Mouse (Mus musculus): ENCODE results near the gene Rbfox1. TPM values are rescaled to one million over a fixed set of nuclear protein-coding genes. Genes with fewer than 3 reads are reported as not detected.

The Rbfox1 gene
- total and polyA plus RNA-seq, 3 experiments, result not detected

GRCm38 (mm10) chr16:7352808-7353207 is 1467.7 kb downstream of the Rbfox1 start:
- no peak overlapping the region for H3K4me3 ChIP-seq (ENCODE audit: control insufficient read depth in 1 of 2, insufficient read depth in 1 of 2, low read depth in 2 of 2, low read length in 2 of 2)
- TF ChIP-seq USF2 (IDR thresholded peaks at IDR 0.05; ENCODE audit: borderline replicate concordance in 1 of 2, insufficient read depth in 1 of 2, low read depth in 1 of 2, low read length in 2 of 2), result no peak
- no peak for TF ChIP-seq MYB (IDR thresholded peaks at IDR 0.05; ENCODE audit: low read depth, low read length)
- TF ChIP-seq ZC3H11A (IDR thresholded peaks at IDR 0.05; ENCODE audit: low read depth, low read length), result no peak
- no peak for TF ChIP-seq EP300 (IDR thresholded peaks at IDR 0.05; ENCODE audit: low read depth in 1 of 2, low read length in 2 of 2)
- no peak for TF ChIP-seq MAX (IDR thresholded peaks at IDR 0.05; ENCODE audit: low read length)
- TF ChIP-seq JUND (IDR thresholded peaks at IDR 0.05; ENCODE audit: low read depth, low read length), result no peak
- TF ChIP-seq ZKSCAN1 (IDR thresholded peaks at IDR 0.05; ENCODE audit: low read depth, low read length), result no peak
- no peak for TF ChIP-seq TCF12 (IDR thresholded peaks at IDR 0.05; ENCODE audit: low read depth, low read length)
- no peak for TF ChIP-seq TBP (IDR thresholded peaks at IDR 0.05; ENCODE audit: low read depth, low read length)
- no peak for TF ChIP-seq HCFC1 (IDR thresholded peaks at IDR 0.05; ENCODE audit: low read depth, low read length)
- TF ChIP-seq MEF2A (IDR thresholded peaks at IDR 0.05; ENCODE audit: extremely low read depth, insufficient replicate concordance, low read depth, low read length, poor library complexity, severe bottlenecking), result no peak
- no peak for TF ChIP-seq RCOR1 (IDR thresholded peaks at IDR 0.05; ENCODE audit: low read depth, low read length)
- TF ChIP-seq NRF1 (IDR thresholded peaks at IDR 0.05; ENCODE audit: insufficient read depth, low read depth, low read length, poor library complexity, severe bottlenecking), result no peak
- TF ChIP-seq POLR2AphosphoS5 (IDR thresholded peaks at IDR 0.05; ENCODE audit: borderline replicate concordance, low read depth, low read length), result no peak
- TF ChIP-seq SIN3A (IDR thresholded peaks at IDR 0.05; ENCODE audit: low read length), result no peak
- no peak for TF ChIP-seq MXI1 (IDR thresholded peaks at IDR 0.05; ENCODE audit: low read depth, low read length)
- no peak for TF ChIP-seq MAFK (IDR thresholded peaks at IDR 0.05; ENCODE audit: borderline replicate concordance, low read depth, low read length)
- no peak for DNase-seq (ENCODE audit: low read depth, low spot score)
- H3K27me3 ChIP-seq (ENCODE audit: control insufficient read depth in 1 of 2, insufficient read depth in 2 of 2, low read length in 2 of 2), result no peaks in the 10 kb centered on the region
- H3K9ac ChIP-seq (ENCODE audit: control insufficient read depth, low read depth, low read length, poor library complexity, severe bottlenecking), result no peak overlapping the region
- H3K4me1 ChIP-seq (ENCODE audit: control insufficient read depth in 1 of 2, insufficient read depth in 2 of 2, low read length in 2 of 2), result no peaks in the 10 kb centered on the region
- H3K79me2 ChIP-seq (ENCODE audit: control insufficient read depth, insufficient read depth, low read length, poor library complexity), result no peaks in the 10 kb centered on the region
- no peaks in the 10 kb centered on the region for H3K9me3 ChIP-seq (replicated peaks; ENCODE audit: insufficient read depth, low read length)
- no peak overlapping the region for H3K27ac ChIP-seq (ENCODE audit: control insufficient read depth, low read depth, low read length)
- H3K36me3 ChIP-seq (ENCODE audit: control insufficient read depth in 1 of 2, insufficient read depth in 2 of 2, low read length in 2 of 2), result no peaks in the 10 kb centered on the region

GRCm38 (mm10) chr16:7354116-7354515 is 1469.0 kb downstream of the Rbfox1 start:
- TF ChIP-seq GABPA (IDR thresholded peaks at IDR 0.05; ENCODE audit: low read depth, low read length), result no peak
- TF ChIP-seq JUND (IDR thresholded peaks at IDR 0.05; ENCODE audit: low read depth, low read length), result no peak
- TF ChIP-seq RAD21 (IDR thresholded peaks at IDR 0.05; ENCODE audit: low read depth, low read length), result no peak
- TF ChIP-seq MAFK (IDR thresholded peaks at IDR 0.05; ENCODE audit: borderline replicate concordance, low read depth, low read length), result no peak
- no peak for TF ChIP-seq SMC3 (IDR thresholded peaks at IDR 0.05; ENCODE audit: low read depth, low read length)
- TF ChIP-seq CHD1 (IDR thresholded peaks at IDR 0.05; ENCODE audit: low read depth, low read length), result no peak
- no peak for TF ChIP-seq KAT2A (conservative IDR thresholded peaks at IDR 0.05; ENCODE audit: low read depth, low read length)
- no peak for TF ChIP-seq NRF1 (IDR thresholded peaks at IDR 0.05; ENCODE audit: insufficient read depth, low read depth, low read length, poor library complexity, severe bottlenecking)
- no peak for TF ChIP-seq ZNF384 (IDR thresholded peaks at IDR 0.05; ENCODE audit: low read depth, low read length)
- TF ChIP-seq RCOR1 (IDR thresholded peaks at IDR 0.05; ENCODE audit: low read depth, low read length), result no peak
- TF ChIP-seq POLR2AphosphoS5 (IDR thresholded peaks at IDR 0.05; ENCODE audit: borderline replicate concordance, low read depth, low read length), result no peak
- no peak for TF ChIP-seq BHLHE40 (IDR thresholded peaks at IDR 0.05; ENCODE audit: borderline replicate concordance, low read depth, low read length)
- TF ChIP-seq USF1 (IDR thresholded peaks at IDR 0.05; ENCODE audit: low read depth, low read length), result no peak

More at GRCm38 (mm10) chr16:7354116-7354515, 1469.0 kb downstream of the Rbfox1 start:
- Histone ChIP-seq H3K27me3 (ENCODE audit: control insufficient read depth in 1 of 2, insufficient read depth in 2 of 2, low read length in 2 of 2) (no peaks in the 10 kb centered on the region), H3K4me1 (ENCODE audit: control insufficient read depth in 1 of 2, insufficient read depth in 2 of 2, low read length in 2 of 2) (no peaks in the 10 kb centered on the region), H3K9me3 (replicated peaks; ENCODE audit: insufficient read depth, low read length) (no peaks in the 10 kb centered on the region), H3K36me3 (ENCODE audit: control insufficient read depth in 1 of 2, insufficient read depth in 2 of 2, low read length in 2 of 2) (no peaks in the 10 kb centered on the region), H3K79me2 (ENCODE audit: control insufficient read depth, insufficient read depth, low read length, poor library complexity) (no peaks in the 10 kb centered on the region), H3K27ac (ENCODE audit: control insufficient read depth, low read depth, low read length) (no peak overlapping the region), H3K4me3 (ENCODE audit: control insufficient read depth in 1 of 2, insufficient read depth in 1 of 2, low read depth in 2 of 2, low read length in 2 of 2) (no peak overlapping the region), H3K9ac (ENCODE audit: control insufficient read depth, low read depth, low read length, poor library complexity, severe bottlenecking) (no peak overlapping the region)
- DNase-seq (ENCODE audit: low read depth, low spot score), result no peak
